Mouse (Mus musculus): ENCODE results near the gene Rbm20.

DNA sequence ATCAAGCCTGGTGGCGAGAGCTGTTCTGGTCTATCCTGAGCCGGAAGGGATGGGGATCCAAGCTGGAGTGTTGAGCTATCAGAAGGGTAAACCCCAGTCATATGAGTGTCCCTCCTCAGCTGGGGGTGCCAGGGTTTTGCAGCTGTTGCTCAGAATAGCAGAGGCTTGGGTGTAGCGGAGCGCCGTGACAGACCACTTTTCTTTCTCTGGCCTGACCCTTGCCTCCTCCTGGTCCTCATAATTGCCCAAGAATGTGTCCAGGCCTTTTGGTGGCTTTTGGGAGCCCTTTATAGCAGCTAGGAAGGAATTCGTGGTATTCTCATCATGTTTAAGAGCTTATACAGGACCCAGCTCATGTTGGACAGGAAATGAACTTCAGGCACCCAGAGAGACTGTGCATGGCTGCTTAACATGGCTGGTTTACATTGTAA, 61.6 kb downstream of the Rbm20 start:
- TF ChIP-seq CTCF (IDR thresholded peaks at IDR 0.05; ENCODE audit: low read depth, low read length) (no peak), GATA1 (IDR thresholded peaks at IDR 0.05; ENCODE audit: borderline replicate concordance, low read length) (no peak)

All from G1E (cell line).